Mouse (Mus musculus) induced T-regulatory cell, adult 2 months (primary cell): ENCODE data around the gene Depp1.
A peak's percentile ranks its signal among the peaks of the same experiment; 100 is the strongest.
"Not testable (repeated sequence)": the region's sequence is repeated elsewhere in the genome, so short reads cannot be mapped to it uniquely, and the experiment has no call there.

Source experiments
- DNase-seq: peaks from one replicate; pipeline ENCODE4 v3.0.0-alpha.2; 2012; ENCODE audit warnings: low read depth

Depp1 gene

GRCm38 (mm10) chr6:116650406-116650805, at the start of gene Depp1:
Gene Depp1, plus strand, starts transcription at chr6:116650609.
- no peak for DNase-seq

- not testable (repeated sequence) for DNase-seq
Measured at GRCm38 (mm10) chr6:116600969-116601368, 49.4 kb upstream of the Depp1 start.

GRCm38 (mm10) chr6:116607230-116607629, 43.2 kb upstream of the Depp1 start:
- no peak for DNase-seq

GRCm38 (mm10) chr6:116615719-116616118, 34.7 kb upstream of the Depp1 start:
- DNase-seq, result no peak

DNA sequence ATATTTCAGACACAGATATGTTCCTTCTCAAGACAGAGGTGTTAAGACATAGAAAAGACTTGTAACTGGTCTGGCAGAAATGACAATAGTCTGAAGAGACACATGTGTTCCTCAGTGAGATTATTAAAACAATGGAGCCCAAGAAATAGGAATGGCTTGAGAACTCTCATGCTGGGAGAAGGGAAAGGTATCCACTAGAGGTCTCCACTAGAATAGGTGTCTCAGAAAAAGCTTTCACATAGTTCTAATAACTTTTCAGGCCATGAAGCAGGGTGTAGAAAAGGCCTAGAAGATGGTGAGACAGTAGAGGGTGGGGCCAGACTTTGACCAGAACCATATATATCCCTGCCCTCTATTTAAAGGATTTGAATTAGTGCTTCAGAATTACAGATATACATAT, 32.3 kb upstream of the Depp1 start:
- DNase-seq, result no peak

DNA sequence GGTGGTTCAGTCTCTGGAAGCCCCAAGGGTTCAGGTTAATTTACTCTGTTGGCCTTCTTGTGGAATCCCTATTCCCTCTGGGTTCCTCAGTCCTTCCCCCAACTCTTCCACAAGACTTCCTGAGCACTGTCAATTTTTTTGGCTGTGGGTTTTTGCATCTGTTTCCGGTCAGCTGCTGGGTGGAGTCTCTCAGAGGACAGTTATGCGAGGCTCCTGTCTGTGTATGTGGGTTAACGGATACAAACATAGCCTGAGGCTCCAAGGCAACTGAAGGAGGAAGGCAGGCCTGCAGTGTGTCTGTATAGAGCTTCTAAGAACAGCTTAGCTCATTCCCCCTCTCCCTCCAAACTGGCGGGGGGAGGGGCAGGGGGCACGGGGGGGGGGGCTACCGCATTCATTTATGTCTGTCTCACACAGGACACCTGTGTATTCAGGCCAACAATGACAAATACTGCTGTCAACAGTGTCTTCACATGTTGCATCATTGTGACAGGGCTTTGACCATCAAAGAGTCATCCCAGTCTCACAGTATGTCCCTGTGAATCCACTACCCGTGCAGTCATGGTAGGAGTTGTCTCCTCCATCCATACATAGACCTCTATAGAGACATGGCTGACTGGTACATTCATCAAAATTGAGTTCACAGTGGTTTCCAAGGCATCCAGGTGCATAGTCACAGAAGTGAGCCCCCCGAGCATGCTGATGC, 28.9 kb upstream of the Depp1 start:
- no peak for DNase-seq

- not testable (repeated sequence) for DNase-seq
Measured at GRCm38 (mm10) chr6:116626417-116626816, 24.0 kb upstream of the Depp1 start.

DNA sequence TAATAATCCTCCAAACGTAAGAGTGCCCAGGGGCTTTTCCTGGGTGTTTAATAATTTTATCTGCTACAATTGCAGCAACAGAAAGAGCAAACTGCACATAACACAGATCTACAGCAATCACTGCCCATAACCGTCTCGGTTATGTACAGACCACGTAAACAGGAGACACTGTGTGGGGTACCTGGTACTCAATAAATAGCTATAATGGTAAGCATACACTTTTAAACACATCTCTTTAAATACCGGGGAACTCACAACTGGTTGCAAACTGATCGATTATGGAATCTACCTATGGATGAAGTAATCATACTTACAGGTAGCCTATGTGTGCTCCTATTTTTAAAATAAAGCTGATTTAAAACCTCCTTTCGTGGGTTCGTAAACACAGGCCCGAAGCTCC, 22.3 kb upstream of the Depp1 start:
- no peak for DNase-seq

DNA sequence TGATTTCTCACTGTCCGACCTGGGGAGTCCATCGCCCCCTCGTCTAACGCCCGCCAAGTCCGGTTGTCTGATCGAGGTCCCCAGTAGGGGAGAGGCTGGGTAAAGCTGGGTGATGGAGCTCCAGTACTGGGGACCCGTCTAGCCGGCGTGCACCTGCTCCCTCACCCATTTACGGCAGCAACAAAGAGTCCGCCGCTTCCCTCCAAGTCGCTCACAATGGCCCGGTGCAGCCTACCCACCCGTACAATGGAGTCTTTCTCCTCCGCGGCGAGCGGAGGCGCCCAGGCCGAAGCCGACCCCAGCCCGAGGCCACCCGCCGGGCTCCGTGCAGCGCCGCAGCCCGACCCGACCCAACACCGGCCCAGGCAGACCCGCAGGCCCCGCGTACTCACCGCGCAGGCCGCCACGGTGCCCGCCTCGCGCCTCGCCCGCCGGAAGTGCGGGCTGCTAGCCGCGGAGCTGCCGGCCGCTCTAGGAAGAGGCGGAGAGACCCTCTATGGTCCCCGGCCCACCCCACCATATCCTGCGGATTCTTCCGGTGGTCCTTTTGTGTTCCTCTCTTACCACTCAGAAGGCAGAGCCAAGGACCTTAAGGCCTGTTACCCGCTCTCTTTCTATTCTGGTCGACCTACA, 21.8 kb upstream of the Depp1 start, which contains the start of gene Zfp422:
Zfp422 (minus strand) TSS at position 461 of the 633 bp plus-strand sequence.
- DNase-seq, result peak; percentile 64

GRCm38 (mm10) chr6:116629766-116630165, 20.6 kb upstream of the Depp1 start:
- DNase-seq, result no peak

DNA sequence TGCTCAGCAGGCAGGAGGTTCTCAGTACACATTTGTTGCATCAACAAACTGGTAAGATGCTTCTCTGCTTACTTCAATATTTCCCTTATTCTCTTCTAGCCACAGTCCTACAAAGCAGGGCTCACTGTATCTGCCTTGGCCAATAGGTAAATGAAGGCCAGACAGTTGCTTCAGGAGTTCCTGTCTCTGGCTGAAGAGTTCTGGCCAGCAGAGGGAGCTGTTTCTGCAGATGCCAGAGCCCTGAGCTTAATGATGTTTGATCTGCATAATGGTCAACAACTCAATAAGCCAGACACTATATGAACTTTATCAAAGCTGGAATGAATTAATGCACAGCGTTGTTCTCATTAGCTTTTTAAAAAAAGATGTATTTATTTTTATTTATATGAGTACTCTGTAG, 18.3 kb upstream of the Depp1 start:
- DNase-seq, result peak; percentile 77

GRCm38 (mm10) chr6:116633741-116634695, 16.4 kb upstream of the Depp1 start:
- DNase-seq, result no peak

- DNase-seq, result no peak
Measured at GRCm38 (mm10) chr6:116635251-116636180, 14.9 kb upstream of the Depp1 start.

GRCm38 (mm10) chr6:116636581-116637235, 13.7 kb upstream of the Depp1 start:
- no peak for DNase-seq

GRCm38 (mm10) chr6:116637496-116637895, 12.9 kb upstream of the Depp1 start:
- DNase-seq, result no peak

GRCm38 (mm10) chr6:116638871-116639270, 11.5 kb upstream of the Depp1 start:
- DNase-seq, result no peak

GRCm38 (mm10) chr6:116639663-116640062, 10.7 kb upstream of the Depp1 start:
- no peak for DNase-seq

DNA sequence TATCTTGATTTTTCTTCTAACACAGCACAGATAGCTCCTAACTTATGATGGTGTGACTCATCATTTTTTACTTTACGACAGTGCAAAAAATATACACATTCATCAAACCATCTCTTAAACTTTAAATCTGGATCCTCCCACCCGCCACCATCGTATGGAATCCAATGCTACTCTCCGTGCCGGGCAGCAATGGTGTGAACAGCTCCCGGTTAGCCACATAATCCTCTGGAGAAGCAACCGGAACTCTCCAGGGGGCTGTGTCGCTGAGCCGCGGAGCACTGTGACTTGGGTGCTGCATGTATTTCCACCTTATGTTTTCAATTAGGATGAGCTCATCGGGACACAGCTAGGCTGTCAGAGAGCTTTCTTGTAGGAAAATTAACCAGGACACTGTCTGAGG, 7.5 kb upstream of the Depp1 start:
- DNase-seq, result no peak

DNA sequence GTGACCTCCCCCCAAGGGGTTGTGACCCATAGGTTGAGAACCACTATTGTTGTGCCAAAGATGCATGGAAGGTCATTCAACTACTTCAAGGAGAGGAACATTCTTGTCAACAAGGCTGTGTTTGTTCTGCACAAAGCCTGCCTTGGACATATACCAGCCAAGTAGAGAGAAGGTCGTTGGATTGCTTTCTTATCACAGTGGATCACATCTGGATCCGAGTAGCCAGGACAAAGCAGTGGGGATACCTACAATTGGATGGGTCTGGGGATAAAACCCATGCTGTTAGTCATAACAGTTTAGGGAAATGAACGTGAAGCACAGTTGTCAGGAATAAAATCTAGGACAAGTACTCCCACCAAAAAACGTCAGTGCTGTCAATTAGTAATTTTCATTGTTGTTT, 6.5 kb upstream of the Depp1 start:
- no peak for DNase-seq

- DNase-seq, result no peak
Measured at GRCm38 (mm10) chr6:116644335-116644734, 6.1 kb upstream of the Depp1 start.

GRCm38 (mm10) chr6:116647763-116648162, 2.6 kb upstream of the Depp1 start:
- DNase-seq, result no peak
